Mouse (Mus musculus): ENCODE results near the gene Cyp2s1. TPM values are rescaled to one million over a fixed set of nuclear protein-coding genes. Genes with fewer than 3 reads are reported as not detected.

Gene Cyp2s1
- total RNA-seq, 2 experiments from 2014 or later = 3.2 to 4.2 TPM

GRCm38 (mm10) chr7:25787456-25788219 lies 29.1 kb downstream of the Cyp2s1 start:
- Histone ChIP-seq H3K27ac (no peak overlapping the region), H3K4me3 (no peak overlapping the region)
- TF ChIP-seq CTCF (IDR thresholded peaks at IDR 0.05) = no peak
- intact Hi-C loops (cut with DNase I) = no loop called here
- DNase-seq (ENCODE audit: extremely low spot score in 1 of 2, low spot score in 2 of 2) = no peak

GRCm38 (mm10) chr7:25786974-25787373 lies 29.7 kb downstream of the Cyp2s1 start:
- no peak for TF ChIP-seq CTCF (IDR thresholded peaks at IDR 0.05)
- intact Hi-C loops (cut with DNase I) = no loop called here
- Histone ChIP-seq H3K27ac (no peak overlapping the region), H3K4me3 (no peak overlapping the region)
- DNase-seq (ENCODE audit: extremely low spot score in 1 of 2, low spot score in 2 of 2) = no peak

- intact Hi-C loops (cut with DNase I) = no loop called here
- DNase-seq (ENCODE audit: extremely low spot score in 1 of 2, low spot score in 2 of 2) = no peak
- no peak for TF ChIP-seq CTCF (IDR thresholded peaks at IDR 0.05)
Measured at GRCm38 (mm10) chr7:25785752-25786151, 31.0 kb downstream of the Cyp2s1 start.

GRCm38 (mm10) chr7:25784808-25785207 lies 31.9 kb downstream of the Cyp2s1 start:
- H3K27ac ChIP-seq = no peak overlapping the region

More at GRCm38 (mm10) chr7:25785752-25786151, 31.0 kb downstream of the Cyp2s1 start:
- Histone ChIP-seq H3K4me3 (no peak overlapping the region), H3K27ac (no peak overlapping the region)

GRCm38 (mm10) chr7:25783746-25784145 lies 33.0 kb downstream of the Cyp2s1 start:
- TF ChIP-seq CTCF (IDR thresholded peaks at IDR 0.05) = no peak
- intact Hi-C loops (cut with DNase I) = no loop called here
- no peak overlapping the region for H3K27ac ChIP-seq

More at GRCm38 (mm10) chr7:25784808-25785207, 31.9 kb downstream of the Cyp2s1 start:
- no peak overlapping the region for H3K4me3 ChIP-seq
- DNase-seq (ENCODE audit: extremely low spot score in 1 of 2, low spot score in 2 of 2) = no peak
- TF ChIP-seq CTCF (IDR thresholded peaks at IDR 0.05) = no peak
- intact Hi-C loops (cut with DNase I) = no loop called here

GRCm38 (mm10) chr7:25782744-25783143 lies 34.0 kb downstream of the Cyp2s1 start:
- no peak overlapping the region for H3K4me3 ChIP-seq
- TF ChIP-seq CTCF (IDR thresholded peaks at IDR 0.05) = no peak
- intact Hi-C loops (cut with DNase I) = no loop called here
- H3K27ac ChIP-seq = no peak overlapping the region
- no peak for DNase-seq (ENCODE audit: extremely low spot score in 1 of 2, low spot score in 2 of 2)

More at GRCm38 (mm10) chr7:25783746-25784145, 33.0 kb downstream of the Cyp2s1 start:
- no peak for DNase-seq (ENCODE audit: extremely low spot score in 1 of 2, low spot score in 2 of 2)
- no peak overlapping the region for H3K4me3 ChIP-seq

GRCm38 (mm10) chr7:25781937-25782610 lies 34.6 kb downstream of the Cyp2s1 start:
- H3K27ac ChIP-seq = peak overlapping the region; percentile 40; the same call in 1 of the 2 replicates
- peak overlapping the region; percentile 42; the same call in 1 of the 2 replicates for H3K4me3 ChIP-seq
- no peak for DNase-seq (ENCODE audit: extremely low spot score in 1 of 2, low spot score in 2 of 2)
- intact Hi-C loops (cut with DNase I) = no loop called here
- no peak for TF ChIP-seq CTCF (IDR thresholded peaks at IDR 0.05)

- no peak for TF ChIP-seq CTCF (IDR thresholded peaks at IDR 0.05)
- H3K27ac ChIP-seq = peak overlapping the region; percentile 40; the same call in 1 of the 2 replicates
- peak in 1 of 2 experiments; percentile 23 for DNase-seq (ENCODE audit: extremely low spot score in 1 of 2, low spot score in 2 of 2)
- intact Hi-C loops (cut with DNase I) = no loop called here
- H3K4me3 ChIP-seq = peak overlapping the region; percentile 42
Measured at GRCm38 (mm10) chr7:25781321-25781936, 35.3 kb downstream of the Cyp2s1 start.

GRCm38 (mm10) chr7:25780753-25781152 lies 36.0 kb downstream of the Cyp2s1 start:
- H3K27ac ChIP-seq = no peak overlapping the region
- no peak for TF ChIP-seq CTCF (IDR thresholded peaks at IDR 0.05)
- no peak overlapping the region for H3K4me3 ChIP-seq
- no peak for DNase-seq (ENCODE audit: extremely low spot score in 1 of 2, low spot score in 2 of 2)
- intact Hi-C loops (cut with DNase I) = no loop called here

GRCm38 (mm10) chr7:25780021-25780420 lies 36.7 kb downstream of the Cyp2s1 start:
- Histone ChIP-seq H3K27ac (no peak overlapping the region), H3K4me3 (no peak overlapping the region)
- TF ChIP-seq CTCF (IDR thresholded peaks at IDR 0.05) = no peak
- intact Hi-C loops (cut with DNase I) = no loop called here
- no peak for DNase-seq (ENCODE audit: extremely low spot score in 1 of 2, low spot score in 2 of 2)

- DNase-seq (ENCODE audit: extremely low spot score in 1 of 2, low spot score in 2 of 2) = no peak
- no peak for TF ChIP-seq CTCF (IDR thresholded peaks at IDR 0.05)
- no peak overlapping the region for H3K4me3 ChIP-seq
- no peak overlapping the region for H3K27ac ChIP-seq
- intact Hi-C loops (cut with DNase I) = loop anchor here (10.0 kb wide), 1 partner anchor 1357 kb away; no protein-coding TSS in a partner anchor
Measured at GRCm38 (mm10) chr7:25768229-25768628, 48.5 kb downstream of the Cyp2s1 start.

- H3K4me3 ChIP-seq = no peak overlapping the region
- DNase-seq (ENCODE audit: extremely low spot score in 1 of 2, low spot score in 2 of 2) = no peak
- intact Hi-C loops (cut with DNase I) = loop anchor here (10.0 kb wide), 1 partner anchor 1359 kb away; no protein-coding TSS in a partner anchor
- TF ChIP-seq CTCF (IDR thresholded peaks at IDR 0.05) = no peak
- H3K27ac ChIP-seq = no peak overlapping the region
Measured at GRCm38 (mm10) chr7:25766108-25766507, 50.6 kb downstream of the Cyp2s1 start.

Measured in left cerebral cortex, adult 2 months (tissue).